Mouse (Mus musculus) megakaryocyte, adult 5-6 weeks (primary cell): Measurements from ENCODE around the gene Senp2. TPM values are rescaled to one million over a fixed set of nuclear protein-coding genes. Genes with fewer than 3 reads are reported as not detected.
"Not testable (repeated sequence)": the region's sequence is repeated elsewhere in the genome, so short reads cannot be mapped to it uniquely, and the experiment has no call there.

ENCODE experiments used
- ATAC-seq: 2 replicates; pipeline ENCODE4 v1.8.0; 2016; ENCODE audit warnings: mild to moderate bottlenecking, inconsistent platforms; ENCODE audit not compliant: poor library complexity, severe bottlenecking
- total RNA-seq, 2 experiments: library from RNA; stranded (forward) in 1 of 2; stranded (reverse) in 1 of 2; fragments of 153-499, 151-499 nt in 1 of 2; fragments of 221-1000, 200-1000 nt in 1 of 2; gene quantifications; 2 replicates each; pipeline versions ENCODE4 v1.2.3 to v1.2.4; 2015 to 2017

Senp2 gene
- total RNA-seq (2015) (47.3 and 52.5 TPM in 2 replicates), total RNA-seq (2017) (45.5 and 53.5 TPM in 2 replicates)

- peak; percentile 96 for ATAC-seq
Observed at GRCm38 (mm10) chr16:22009099-22009584, at the start of gene Senp2. Gene Senp2 (plus strand): TSS chr16:22009484.

GRCm38 (mm10) chr16:21965576-21965975, 43.7 kb upstream of the Senp2 start:
- ATAC-seq, result no peak

- ATAC-seq, result no peak
Observed at GRCm38 (mm10) chr16:21969874-21970273, 39.4 kb upstream of the Senp2 start.

GRCm38 (mm10) chr16:21970536-21970935, 38.7 kb upstream of the Senp2 start:
- no peak for ATAC-seq

GRCm38 (mm10) chr16:21971446-21971845, 37.8 kb upstream of the Senp2 start:
- ATAC-seq, result no peak

GRCm38 (mm10) chr16:21976203-21976602, 33.1 kb upstream of the Senp2 start:
- no peak for ATAC-seq

GRCm38 (mm10) chr16:21977347-21977746, 31.9 kb upstream of the Senp2 start:
- ATAC-seq, result no peak

GRCm38 (mm10) chr16:21983146-21983545, 26.1 kb upstream of the Senp2 start:
- ATAC-seq, result no peak

- no peak for ATAC-seq
Observed at GRCm38 (mm10) chr16:21983581-21983980, 25.7 kb upstream of the Senp2 start.

- no peak for ATAC-seq
Observed at GRCm38 (mm10) chr16:21984091-21984490, 25.2 kb upstream of the Senp2 start.

GRCm38 (mm10) chr16:21986191-21986590, 23.1 kb upstream of the Senp2 start:
- ATAC-seq, result no peak

- no peak for ATAC-seq
Observed at GRCm38 (mm10) chr16:21987956-21988355, 21.3 kb upstream of the Senp2 start.

- ATAC-seq, result not testable (repeated sequence)
Observed at GRCm38 (mm10) chr16:21990893-21991292, 18.4 kb upstream of the Senp2 start.

GRCm38 (mm10) chr16:21991774-21992173, 17.5 kb upstream of the Senp2 start:
- no peak for ATAC-seq

- ATAC-seq, result peak; percentile 74
Observed at GRCm38 (mm10) chr16:21995304-21995703, 14.0 kb upstream of the Senp2 start, which contains the start of gene Liph. Gene Liph (minus strand): TSS chr16:21995663.

- no peak for ATAC-seq
Observed at GRCm38 (mm10) chr16:21996402-21996801, 12.9 kb upstream of the Senp2 start.

- ATAC-seq, result no peak
Observed at GRCm38 (mm10) chr16:21996881-21997641, 12.2 kb upstream of the Senp2 start.

GRCm38 (mm10) chr16:21998061-21998460, 11.2 kb upstream of the Senp2 start:
- no peak for ATAC-seq

- ATAC-seq, result no peak
Observed at GRCm38 (mm10) chr16:21999941-22000690, 9.2 kb upstream of the Senp2 start.

- ATAC-seq, result no peak
Observed at GRCm38 (mm10) chr16:22001172-22001571, 8.1 kb upstream of the Senp2 start.

GRCm38 (mm10) chr16:22001606-22002005, 7.7 kb upstream of the Senp2 start:
- ATAC-seq, result no peak

GRCm38 (mm10) chr16:22009596-22009995, 312 bp downstream of the Senp2 start:
- ATAC-seq, result peak; percentile 62
